Mouse (Mus musculus): Measurements from ENCODE around the gene Wdr44. TPM values are rescaled to one million over a fixed set of nuclear protein-coding genes. Genes with fewer than 3 reads are reported as not detected.

Gene Wdr44
- polyA plus RNA-seq, 1 experiment from 2014 or later: 18.8 TPM

DNA sequence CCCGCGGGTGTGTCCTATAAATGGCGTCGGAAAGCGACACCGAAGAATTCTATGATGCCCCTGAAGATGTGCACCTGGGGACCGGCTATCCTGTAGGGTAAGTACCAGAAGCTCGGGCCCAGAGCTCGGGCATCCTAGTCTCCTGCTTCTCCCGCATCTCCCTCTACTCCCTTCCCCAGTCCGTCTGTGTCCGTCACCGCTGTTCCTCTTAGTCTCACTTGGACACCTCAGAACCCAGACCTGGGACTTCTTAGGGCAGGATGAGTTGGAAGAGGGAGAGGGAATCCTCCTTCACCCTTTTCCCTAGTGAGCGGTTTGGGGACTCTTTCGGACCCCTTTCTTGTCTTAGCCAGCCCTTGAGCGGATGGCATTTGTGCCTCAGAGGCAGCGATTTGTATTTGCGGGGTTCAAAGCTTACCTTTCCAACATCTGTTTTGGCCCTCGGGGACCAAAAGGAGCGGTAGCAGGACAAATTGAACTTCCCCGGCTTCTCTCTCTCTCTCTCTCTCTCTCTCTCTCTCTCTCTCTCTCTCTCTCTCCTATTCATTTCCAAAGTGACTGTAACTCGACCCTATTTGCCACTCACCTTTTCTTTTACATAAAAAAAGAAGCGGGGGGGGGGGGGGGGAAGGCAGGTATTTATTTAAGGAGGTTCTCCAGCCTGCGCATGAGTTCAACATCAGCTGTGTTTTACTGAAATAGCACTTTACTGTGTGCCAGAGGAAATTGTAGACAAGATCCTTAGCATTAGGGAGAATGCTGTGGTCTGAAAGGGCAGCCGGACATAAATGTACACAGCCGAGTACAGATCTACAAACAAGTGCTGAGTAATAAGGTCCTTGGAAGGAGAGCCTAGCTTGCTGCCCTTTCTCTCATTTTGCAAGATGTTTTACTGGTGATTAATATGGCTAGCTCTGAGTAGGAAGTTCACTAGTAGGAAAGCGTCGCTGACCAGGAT, 871 bp downstream of the Wdr44 start:
- Histone ChIP-seq H3K9ac (ENCODE audit: low read depth, low read length) (peak overlapping the region; percentile 72), H3K4me1 (ENCODE audit: control insufficient read depth, insufficient read depth, low read length) (no peaks in the 10 kb centered on the region), H3K36me3 (ENCODE audit: control insufficient read depth, insufficient read depth, low read length) (no peaks in the 10 kb centered on the region), H3K4me3 (ENCODE audit: low read depth, low read length) (peak overlapping the region; percentile 61), H3K9me3 (ENCODE audit: control insufficient read depth, low read length) (no peaks in the 10 kb centered on the region), H3K27ac (replicated peaks; ENCODE audit: low read depth, low read length) (peak overlapping the region; percentile 81), H3K27me3 (replicated peaks; ENCODE audit: control insufficient read depth, insufficient read depth, low read length) (no peaks in the 10 kb centered on the region), H3K4me2 (ENCODE audit: low read depth, low read length) (peak overlapping the region; percentile 58)
- 23% methylated on average over 27 of the region's 28 CpGs for WGBS
- no peak for DNase-seq (ENCODE audit: low spot score)
- ATAC-seq (ENCODE audit: low read depth): no peak

GRCm38 (mm10) chrX:23694588-23694987, 1.7 kb downstream of the Wdr44 start:
- H3K4me1 ChIP-seq (ENCODE audit: control insufficient read depth, insufficient read depth, low read length): no peaks in the 10 kb centered on the region
- no peaks in the 10 kb centered on the region for H3K27me3 ChIP-seq (replicated peaks; ENCODE audit: control insufficient read depth, insufficient read depth, low read length)
- DNase-seq (ENCODE audit: low spot score) (no peak), ATAC-seq (ENCODE audit: low read depth) (no peak)
- no peak overlapping the region for H3K27ac ChIP-seq (replicated peaks; ENCODE audit: low read depth, low read length)
- no peaks in the 10 kb centered on the region for H3K36me3 ChIP-seq (ENCODE audit: control insufficient read depth, insufficient read depth, low read length)
- H3K9me3 ChIP-seq (ENCODE audit: control insufficient read depth, low read length): no peaks in the 10 kb centered on the region
- peak overlapping the region; percentile 61; the same call in 1 of the 2 replicates for H3K4me3 ChIP-seq (ENCODE audit: low read depth, low read length)
- WGBS: 63% methylated on average over 3 of the region's 3 CpGs
- H3K9ac ChIP-seq (ENCODE audit: low read depth, low read length): no peak overlapping the region
- H3K4me2 ChIP-seq (ENCODE audit: low read depth, low read length): peak overlapping the region; percentile 58; the same call in 1 of the 2 replicates

GRCm38 (mm10) chrX:23695109-23695508, 2.3 kb downstream of the Wdr44 start:
- Histone ChIP-seq H3K9me3 (ENCODE audit: control insufficient read depth, low read length) (no peaks in the 10 kb centered on the region), H3K9ac (ENCODE audit: low read depth, low read length) (no peak overlapping the region), H3K27me3 (replicated peaks; ENCODE audit: control insufficient read depth, insufficient read depth, low read length) (no peaks in the 10 kb centered on the region), H3K4me3 (ENCODE audit: low read depth, low read length) (no peak overlapping the region), H3K36me3 (ENCODE audit: control insufficient read depth, insufficient read depth, low read length) (no peaks in the 10 kb centered on the region), H3K27ac (replicated peaks; ENCODE audit: low read depth, low read length) (no peak overlapping the region), H3K4me1 (ENCODE audit: control insufficient read depth, insufficient read depth, low read length) (no peaks in the 10 kb centered on the region), H3K4me2 (ENCODE audit: low read depth, low read length) (no peak overlapping the region)
- no peak for DNase-seq (ENCODE audit: low spot score)
- no peak for ATAC-seq (ENCODE audit: low read depth)

- no peak overlapping the region for H3K4me3 ChIP-seq (ENCODE audit: low read depth, low read length)
- no peak overlapping the region for H3K27ac ChIP-seq (replicated peaks; ENCODE audit: low read depth, low read length)
- WGBS: 86% methylated on average over 2 of the region's 2 CpGs
- DNase-seq (ENCODE audit: low spot score) (no peak), ATAC-seq (ENCODE audit: low read depth) (no peak)
- no peaks in the 10 kb centered on the region for H3K36me3 ChIP-seq (ENCODE audit: control insufficient read depth, insufficient read depth, low read length)
- no peaks in the 10 kb centered on the region for H3K9me3 ChIP-seq (ENCODE audit: control insufficient read depth, low read length)
- no peaks in the 10 kb centered on the region for H3K27me3 ChIP-seq (replicated peaks; ENCODE audit: control insufficient read depth, insufficient read depth, low read length)
- no peak overlapping the region for H3K4me2 ChIP-seq (ENCODE audit: low read depth, low read length)
- no peak overlapping the region for H3K9ac ChIP-seq (ENCODE audit: low read depth, low read length)
- no peaks in the 10 kb centered on the region for H3K4me1 ChIP-seq (ENCODE audit: control insufficient read depth, insufficient read depth, low read length)
These were observed 4.5 kb downstream of the Wdr44 start for GRCm38 (mm10) chrX:23697346-23697745.

DNA sequence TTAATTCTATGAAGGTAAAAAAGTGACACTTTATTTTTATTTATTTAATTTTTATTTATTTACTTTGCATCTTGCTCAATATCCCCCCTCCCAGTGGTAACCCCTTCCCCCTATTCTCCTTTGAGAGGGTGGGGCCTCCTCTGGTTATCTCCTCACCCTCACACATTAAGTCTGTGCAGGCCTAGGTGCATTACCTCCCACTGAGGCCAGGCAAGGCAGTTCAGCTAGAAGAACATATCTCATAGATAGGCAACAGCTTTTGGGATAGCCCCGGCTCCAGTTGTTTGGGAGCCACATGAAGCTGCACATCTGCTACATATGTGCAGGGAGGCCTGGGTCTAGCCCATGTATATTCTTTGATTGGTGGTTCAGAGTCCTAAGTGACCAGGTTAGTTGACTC, 6.2 kb downstream of the Wdr44 start:
- Histone ChIP-seq H3K9ac (ENCODE audit: low read depth, low read length) (no peak overlapping the region), H3K4me3 (ENCODE audit: low read depth, low read length) (no peak overlapping the region), H3K27ac (replicated peaks; ENCODE audit: low read depth, low read length) (no peak overlapping the region), H3K27me3 (replicated peaks; ENCODE audit: control insufficient read depth, insufficient read depth, low read length) (no peaks in the 10 kb centered on the region), H3K9me3 (ENCODE audit: control insufficient read depth, low read length) (no peaks in the 10 kb centered on the region), H3K36me3 (ENCODE audit: control insufficient read depth, insufficient read depth, low read length) (no peaks in the 10 kb centered on the region), H3K4me2 (ENCODE audit: low read depth, low read length) (no peak overlapping the region), H3K4me1 (ENCODE audit: control insufficient read depth, insufficient read depth, low read length) (no peaks in the 10 kb centered on the region)
- ATAC-seq (ENCODE audit: low read depth) (no peak), DNase-seq (ENCODE audit: low spot score) (no peak)
- WGBS: 86% methylated on average over 1 of the region's 1 CpGs

DNA sequence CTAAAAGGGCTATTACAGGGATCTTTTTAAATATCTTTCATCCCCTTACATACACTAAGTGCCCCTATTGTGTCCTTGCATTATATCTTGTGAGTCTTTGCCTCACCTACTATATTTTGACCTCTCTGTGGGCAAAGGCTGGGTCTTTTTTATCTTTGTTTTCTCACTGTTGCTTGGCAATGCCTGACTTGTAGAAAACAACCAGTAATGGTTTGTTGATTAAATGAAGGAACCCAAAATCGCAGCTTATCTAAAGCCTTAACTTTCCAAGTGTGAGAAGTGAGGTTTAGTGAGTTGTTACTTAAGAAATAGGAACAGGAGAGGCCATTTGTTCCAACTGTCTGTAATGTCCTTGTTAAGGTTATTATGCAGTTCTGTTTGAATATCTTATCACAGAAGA, 24.4 kb downstream of the Wdr44 start:
- no peak for ATAC-seq (ENCODE audit: low read depth)
- H3K27me3 ChIP-seq (replicated peaks; ENCODE audit: control insufficient read depth, insufficient read depth, low read length): no peaks in the 10 kb centered on the region
- 78% methylated on average over 1 of the region's 1 CpGs for WGBS

DNA sequence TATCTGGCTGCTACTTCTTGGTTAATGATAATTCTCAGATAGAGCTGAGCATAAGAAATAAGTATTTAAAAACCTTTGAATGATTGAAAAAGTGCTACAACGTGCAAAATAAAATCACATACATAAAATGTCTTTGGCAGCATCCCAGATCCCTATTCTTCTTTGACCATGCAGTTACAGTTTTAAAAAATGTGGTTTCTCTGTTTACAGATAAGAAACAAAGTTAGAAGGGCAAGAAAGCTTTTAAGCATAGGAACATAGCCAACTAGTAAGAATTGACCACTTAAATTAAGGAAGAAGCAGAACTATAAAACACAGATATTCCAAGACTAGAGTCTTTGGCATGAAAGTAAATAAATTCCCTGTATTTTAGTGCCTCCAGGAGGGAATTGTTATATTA, 34.6 kb downstream of the Wdr44 start:
- H3K9me3 ChIP-seq (ENCODE audit: control insufficient read depth, low read length): no peaks in the 10 kb centered on the region

More for the DNA sequence above, 24.4 kb downstream of the Wdr44 start:
- H3K27ac ChIP-seq (replicated peaks; ENCODE audit: low read depth, low read length): no peak overlapping the region
- DNase-seq (ENCODE audit: low spot score): no peak
- H3K4me1 ChIP-seq (ENCODE audit: control insufficient read depth, insufficient read depth, low read length): no peaks in the 10 kb centered on the region
- H3K9ac ChIP-seq (ENCODE audit: low read depth, low read length): no peak overlapping the region
- H3K9me3 ChIP-seq (ENCODE audit: control insufficient read depth, low read length): no peaks in the 10 kb centered on the region
- no peaks in the 10 kb centered on the region for H3K36me3 ChIP-seq (ENCODE audit: control insufficient read depth, insufficient read depth, low read length)
- no peak overlapping the region for H3K4me2 ChIP-seq (ENCODE audit: low read depth, low read length)
- H3K4me3 ChIP-seq (ENCODE audit: low read depth, low read length): no peak overlapping the region

GRCm38 (mm10) chrX:23754671-23755070, 61.8 kb downstream of the Wdr44 start:
- no peak overlapping the region for H3K4me3 ChIP-seq (ENCODE audit: low read depth, low read length)
- no peaks in the 10 kb centered on the region for H3K27me3 ChIP-seq (replicated peaks; ENCODE audit: control insufficient read depth, insufficient read depth, low read length)
- 64% methylated on average over 1 of the region's 1 CpGs for WGBS
- DNase-seq (ENCODE audit: low spot score) (peak; percentile 10), ATAC-seq (ENCODE audit: low read depth) (no peak)
- no peak overlapping the region for H3K4me2 ChIP-seq (ENCODE audit: low read depth, low read length)
- no peaks in the 10 kb centered on the region for H3K9me3 ChIP-seq (ENCODE audit: control insufficient read depth, low read length)
- H3K4me1 ChIP-seq (ENCODE audit: control insufficient read depth, insufficient read depth, low read length): no peaks in the 10 kb centered on the region
- no peak overlapping the region for H3K9ac ChIP-seq (ENCODE audit: low read depth, low read length)
- H3K27ac ChIP-seq (replicated peaks; ENCODE audit: low read depth, low read length): no peak overlapping the region
- H3K36me3 ChIP-seq (ENCODE audit: control insufficient read depth, insufficient read depth, low read length): no peaks in the 10 kb centered on the region

More for the DNA sequence above, 34.6 kb downstream of the Wdr44 start:
- DNase-seq (ENCODE audit: low spot score): no peak
- Histone ChIP-seq H3K9ac (ENCODE audit: low read depth, low read length) (no peak overlapping the region), H3K27me3 (replicated peaks; ENCODE audit: control insufficient read depth, insufficient read depth, low read length) (no peaks in the 10 kb centered on the region), H3K4me2 (ENCODE audit: low read depth, low read length) (no peak overlapping the region), H3K36me3 (ENCODE audit: control insufficient read depth, insufficient read depth, low read length) (no peaks in the 10 kb centered on the region), H3K27ac (replicated peaks; ENCODE audit: low read depth, low read length) (no peak overlapping the region), H3K4me3 (ENCODE audit: low read depth, low read length) (no peak overlapping the region), H3K4me1 (ENCODE audit: control insufficient read depth, insufficient read depth, low read length) (no peaks in the 10 kb centered on the region)
- WGBS: 67% methylated on average over 1 of the region's 1 CpGs
- ATAC-seq (ENCODE audit: low read depth): no peak

DNA sequence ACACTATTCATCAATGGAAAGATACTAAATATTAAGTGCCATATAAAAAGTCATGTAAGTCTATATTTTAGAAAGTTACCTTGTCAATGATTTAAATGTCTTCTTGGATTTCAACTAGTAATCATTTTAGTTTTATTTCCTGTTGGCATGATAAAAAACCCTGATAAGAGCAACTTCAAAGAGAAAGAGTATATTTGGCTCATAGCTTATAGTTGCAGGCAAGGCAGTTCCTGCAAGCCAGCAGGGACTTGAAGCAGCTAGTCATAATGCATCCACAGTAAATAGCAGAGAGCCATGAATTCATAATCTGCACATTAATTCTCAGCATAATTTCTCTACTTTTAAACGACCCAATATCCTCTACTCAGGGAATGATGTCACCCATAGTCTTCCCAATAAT, 75.0 kb downstream of the Wdr44 start:
- no peak for DNase-seq (ENCODE audit: low spot score)
- H3K9me3 ChIP-seq (ENCODE audit: control insufficient read depth, low read length): no peaks in the 10 kb centered on the region
- H3K27me3 ChIP-seq (replicated peaks; ENCODE audit: control insufficient read depth, insufficient read depth, low read length): no peaks in the 10 kb centered on the region
- no peak overlapping the region for H3K9ac ChIP-seq (ENCODE audit: low read depth, low read length)
- no peak for ATAC-seq (ENCODE audit: low read depth)
- no peak overlapping the region for H3K4me3 ChIP-seq (ENCODE audit: low read depth, low read length)
- no peaks in the 10 kb centered on the region for H3K4me1 ChIP-seq (ENCODE audit: control insufficient read depth, insufficient read depth, low read length)
- H3K36me3 ChIP-seq (ENCODE audit: control insufficient read depth, insufficient read depth, low read length): no peaks in the 10 kb centered on the region
- no peak overlapping the region for H3K4me2 ChIP-seq (ENCODE audit: low read depth, low read length)
- no peak overlapping the region for H3K27ac ChIP-seq (replicated peaks; ENCODE audit: low read depth, low read length)
- 71% methylated on average over 1 of the region's 1 CpGs for WGBS

All from embryonic facial prominence, embryonic 14.5 days (tissue).